Mouse (Mus musculus): ENCODE data around the gene Aurkb. TPM values are rescaled to one million over a fixed set of nuclear protein-coding genes. Genes with fewer than 3 reads are reported as not detected.

Aurkb gene
- polyA plus RNA-seq, 1 experiment from 2014 or later: 217 TPM

Other genes starting within 250 kb of the Aurkb start
- 52.6 and 61.8 TPM in 2 replicates for gene Ndel1, start 173.8 kb upstream of the Aurkb start, polyA plus RNA-seq (2016; fragmentation: Nextera tagmentation; extraction: Ambion mirVana)
- gene Rnf222, start 157.1 kb upstream of the Aurkb start, polyA plus RNA-seq (2016; fragmentation: Nextera tagmentation; extraction: Ambion mirVana): 0.04 and 0.09 TPM in 2 replicates
- 1,058 and 1,266 TPM in 2 replicates for gene Rpl26, start 144.1 kb upstream of the Aurkb start, polyA plus RNA-seq (2016; fragmentation: Nextera tagmentation; extraction: Ambion mirVana)
- gene Odf4, start 118.6 kb upstream of the Aurkb start, polyA plus RNA-seq (2016; fragmentation: Nextera tagmentation; extraction: Ambion mirVana): not detected in 2 replicates
- 8.0 and 9.0 TPM in 2 replicates for gene Arhgef15, start 88.2 kb upstream of the Aurkb start, polyA plus RNA-seq (2016; fragmentation: Nextera tagmentation; extraction: Ambion mirVana)
- gene Slc25a35, start 77.5 kb upstream of the Aurkb start, polyA plus RNA-seq (2016; fragmentation: Nextera tagmentation; extraction: Ambion mirVana): 2.4 and 3.2 TPM in 2 replicates
- 88.6 and 115 TPM in 2 replicates for gene Rangrf, start 70.5 kb upstream of the Aurkb start, polyA plus RNA-seq (2016; fragmentation: Nextera tagmentation; extraction: Ambion mirVana)
- gene Pfas, start 37.2 kb upstream of the Aurkb start, polyA plus RNA-seq (2016; fragmentation: Nextera tagmentation; extraction: Ambion mirVana): 66.5 and 70.0 TPM in 2 replicates
- 103 and 104 TPM in 2 replicates for gene Ctc1, start 29.7 kb upstream of the Aurkb start, polyA plus RNA-seq (2016; fragmentation: Nextera tagmentation; extraction: Ambion mirVana)
- 5.3 and 6.0 TPM in 2 replicates for gene Borcs6, start 14.1 kb downstream of the Aurkb start, polyA plus RNA-seq (2016; fragmentation: Nextera tagmentation; extraction: Ambion mirVana)
- 35.8 and 38.6 TPM in 2 replicates for gene Tmem107, start 25.2 kb downstream of the Aurkb start, polyA plus RNA-seq (2016; fragmentation: Nextera tagmentation; extraction: Ambion mirVana)
- 51.1 and 72.1 TPM in 2 replicates for gene Vamp2, start 42.8 kb downstream of the Aurkb start, polyA plus RNA-seq (2016; fragmentation: Nextera tagmentation; extraction: Ambion mirVana)
- gene Per1, start 49.6 kb downstream of the Aurkb start, polyA plus RNA-seq (2016; fragmentation: Nextera tagmentation; extraction: Ambion mirVana): 10.3 and 10.8 TPM in 2 replicates
- 0.53 and 0.90 TPM in 2 replicates for gene Hes7, start 74.8 kb downstream of the Aurkb start, polyA plus RNA-seq (2016; fragmentation: Nextera tagmentation; extraction: Ambion mirVana)
- 0.15 and 0.29 TPM in 2 replicates for gene 9130213A22Rik, start 76.9 kb downstream of the Aurkb start, polyA plus RNA-seq (2016; fragmentation: Nextera tagmentation; extraction: Ambion mirVana)
- gene Aloxe3, start 80.2 kb downstream of the Aurkb start, polyA plus RNA-seq (2016; fragmentation: Nextera tagmentation; extraction: Ambion mirVana): 0.28 and 0.39 TPM in 2 replicates
- 0.05 TPM in 1 of 2 replicates, not detected in the other for gene Alox12b, start 111.3 kb downstream of the Aurkb start, polyA plus RNA-seq (2016; fragmentation: Nextera tagmentation; extraction: Ambion mirVana)
- gene Alox8, start 152.2 kb downstream of the Aurkb start, polyA plus RNA-seq (2016; fragmentation: Nextera tagmentation; extraction: Ambion mirVana): 0.15 TPM in 1 of 2 replicates, not detected in the other
- gene Gucy2e, start 191.4 kb downstream of the Aurkb start, polyA plus RNA-seq (2016; fragmentation: Nextera tagmentation; extraction: Ambion mirVana): not detected in 2 replicates